Mouse (Mus musculus): ENCODE measurements at regions not wholly inside any gene's neighbourhood (a gene's known extent, or its start where the extent isn't known, plus 50 kb on each side); places are given as distances from the start of the nearest gene placed in this dataset.

GRCm38 (mm10) chr4:70160525-70161224 is 249.6 kb downstream of the Cdk5rap2 start:
- Histone ChIP-seq H3K4me1 (ENCODE audit: control insufficient read depth, insufficient read depth, low read length) (no peaks in the 10 kb centered on the region), H3K4me3 (ENCODE audit: insufficient read depth, low read length) (no peak overlapping the region), H3K27ac (ENCODE audit: insufficient read depth, low read length) (no peak overlapping the region)
- TF ChIP-seq POLR2A (IDR thresholded peaks at IDR 0.05; ENCODE audit: extremely low read depth, insufficient read depth, low read length): no peak
- no peak for TF ChIP-seq CTCF (IDR thresholded peaks at IDR 0.05; ENCODE audit: extremely low read depth, insufficient read depth, low read length)

- TF ChIP-seq CTCF (IDR thresholded peaks at IDR 0.05; ENCODE audit: extremely low read depth, insufficient read depth, low read length) (no peak), POLR2A (IDR thresholded peaks at IDR 0.05; ENCODE audit: extremely low read depth, insufficient read depth, low read length) (no peak)
- Histone ChIP-seq H3K4me3 (ENCODE audit: insufficient read depth, low read length) (no peak overlapping the region), H3K4me1 (ENCODE audit: control insufficient read depth, insufficient read depth, low read length) (no peaks in the 10 kb centered on the region), H3K27ac (ENCODE audit: insufficient read depth, low read length) (no peak overlapping the region)
These were observed 250.2 kb downstream of the Cdk5rap2 start for GRCm38 (mm10) chr4:70160062-70160461.

GRCm38 (mm10) chr4:70153179-70153578 is 257.1 kb downstream of the Cdk5rap2 start:
- no peaks in the 10 kb centered on the region for H3K4me1 ChIP-seq (ENCODE audit: control insufficient read depth, insufficient read depth, low read length)
- no peak for TF ChIP-seq CTCF (IDR thresholded peaks at IDR 0.05; ENCODE audit: extremely low read depth, insufficient read depth, low read length)
- no peak for TF ChIP-seq POLR2A (IDR thresholded peaks at IDR 0.05; ENCODE audit: extremely low read depth, insufficient read depth, low read length)
- H3K4me3 ChIP-seq (ENCODE audit: insufficient read depth, low read length): no peak overlapping the region

GRCm38 (mm10) chr4:70109011-70109410 is 301.2 kb downstream of the Cdk5rap2 start:
- H3K27ac ChIP-seq (ENCODE audit: insufficient read depth, low read length): no peak overlapping the region
- no peak overlapping the region for H3K4me3 ChIP-seq (ENCODE audit: insufficient read depth, low read length)
- no peaks in the 10 kb centered on the region for H3K4me1 ChIP-seq (ENCODE audit: control insufficient read depth, insufficient read depth, low read length)
- no peak for TF ChIP-seq CTCF (IDR thresholded peaks at IDR 0.05; ENCODE audit: extremely low read depth, insufficient read depth, low read length)
- no peak for TF ChIP-seq POLR2A (IDR thresholded peaks at IDR 0.05; ENCODE audit: extremely low read depth, insufficient read depth, low read length)

More at GRCm38 (mm10) chr4:70153179-70153578, 257.1 kb downstream of the Cdk5rap2 start:
- no peak overlapping the region for H3K27ac ChIP-seq (ENCODE audit: insufficient read depth, low read length)

GRCm38 (mm10) chr4:70105776-70106175 is 304.5 kb downstream of the Cdk5rap2 start:
- Histone ChIP-seq H3K4me1 (ENCODE audit: control insufficient read depth, insufficient read depth, low read length) (no peaks in the 10 kb centered on the region), H3K4me3 (ENCODE audit: insufficient read depth, low read length) (no peak overlapping the region), H3K27ac (ENCODE audit: insufficient read depth, low read length) (no peak overlapping the region)
- TF ChIP-seq CTCF (IDR thresholded peaks at IDR 0.05; ENCODE audit: extremely low read depth, insufficient read depth, low read length) (no peak), POLR2A (IDR thresholded peaks at IDR 0.05; ENCODE audit: extremely low read depth, insufficient read depth, low read length) (no peak)

GRCm38 (mm10) chr4:70097353-70097752 is 312.9 kb downstream of the Cdk5rap2 start:
- TF ChIP-seq POLR2A (IDR thresholded peaks at IDR 0.05; ENCODE audit: extremely low read depth, insufficient read depth, low read length) (no peak), CTCF (IDR thresholded peaks at IDR 0.05; ENCODE audit: extremely low read depth, insufficient read depth, low read length) (no peak)
- H3K27ac ChIP-seq (ENCODE audit: insufficient read depth, low read length): no peak overlapping the region
- H3K4me3 ChIP-seq (ENCODE audit: insufficient read depth, low read length): no peak overlapping the region
- H3K4me1 ChIP-seq (ENCODE audit: control insufficient read depth, insufficient read depth, low read length): no peaks in the 10 kb centered on the region

- no peak overlapping the region for H3K4me3 ChIP-seq (ENCODE audit: insufficient read depth, low read length)
- no peak overlapping the region for H3K27ac ChIP-seq (ENCODE audit: insufficient read depth, low read length)
- TF ChIP-seq POLR2A (IDR thresholded peaks at IDR 0.05; ENCODE audit: extremely low read depth, insufficient read depth, low read length) (no peak), CTCF (IDR thresholded peaks at IDR 0.05; ENCODE audit: extremely low read depth, insufficient read depth, low read length) (no peak)
- no peaks in the 10 kb centered on the region for H3K4me1 ChIP-seq (ENCODE audit: control insufficient read depth, insufficient read depth, low read length)
These were observed 332.0 kb downstream of the Cdk5rap2 start for GRCm38 (mm10) chr4:70078206-70078605.

- TF ChIP-seq CTCF (IDR thresholded peaks at IDR 0.05; ENCODE audit: extremely low read depth, insufficient read depth, low read length) (no peak), POLR2A (IDR thresholded peaks at IDR 0.05; ENCODE audit: extremely low read depth, insufficient read depth, low read length) (no peak)
- Histone ChIP-seq H3K27ac (ENCODE audit: insufficient read depth, low read length) (no peak overlapping the region), H3K4me1 (ENCODE audit: control insufficient read depth, insufficient read depth, low read length) (peaks cover 1% of the 10 kb centered on the region), H3K4me3 (ENCODE audit: insufficient read depth, low read length) (no peak overlapping the region)
These were observed 347.7 kb downstream of the Cdk5rap2 start for GRCm38 (mm10) chr4:70062516-70062915.

GRCm38 (mm10) chr4:70058831-70059544 is 351.3 kb downstream of the Cdk5rap2 start:
- TF ChIP-seq POLR2A (IDR thresholded peaks at IDR 0.05; ENCODE audit: extremely low read depth, insufficient read depth, low read length): no peak
- no peak for TF ChIP-seq CTCF (IDR thresholded peaks at IDR 0.05; ENCODE audit: extremely low read depth, insufficient read depth, low read length)
- H3K27ac ChIP-seq (ENCODE audit: insufficient read depth, low read length): 0 out of 2 replicates have a peak overlapping the region, but pooled peaks have one; percentile 23
- no peak overlapping the region for H3K4me3 ChIP-seq (ENCODE audit: insufficient read depth, low read length)
- H3K4me1 ChIP-seq (ENCODE audit: control insufficient read depth, insufficient read depth, low read length): peaks cover 1% of the 10 kb centered on the region

GRCm38 (mm10) chr4:70053136-70053535 is 357.1 kb downstream of the Cdk5rap2 start:
- Histone ChIP-seq H3K4me1 (ENCODE audit: control insufficient read depth, insufficient read depth, low read length) (no peaks in the 10 kb centered on the region), H3K27ac (ENCODE audit: insufficient read depth, low read length) (no peak overlapping the region), H3K4me3 (ENCODE audit: insufficient read depth, low read length) (no peak overlapping the region)
- TF ChIP-seq CTCF (IDR thresholded peaks at IDR 0.05; ENCODE audit: extremely low read depth, insufficient read depth, low read length): no peak
- no peak for TF ChIP-seq POLR2A (IDR thresholded peaks at IDR 0.05; ENCODE audit: extremely low read depth, insufficient read depth, low read length)

Data from cortical plate, adult 2 months (tissue).